Mouse (Mus musculus): ENCODE measurements at regions not wholly inside any gene's neighbourhood (a gene's known extent, or its start where the extent isn't known, plus 50 kb on each side); places are given as distances from the start of the nearest gene placed in this dataset.

DNA sequence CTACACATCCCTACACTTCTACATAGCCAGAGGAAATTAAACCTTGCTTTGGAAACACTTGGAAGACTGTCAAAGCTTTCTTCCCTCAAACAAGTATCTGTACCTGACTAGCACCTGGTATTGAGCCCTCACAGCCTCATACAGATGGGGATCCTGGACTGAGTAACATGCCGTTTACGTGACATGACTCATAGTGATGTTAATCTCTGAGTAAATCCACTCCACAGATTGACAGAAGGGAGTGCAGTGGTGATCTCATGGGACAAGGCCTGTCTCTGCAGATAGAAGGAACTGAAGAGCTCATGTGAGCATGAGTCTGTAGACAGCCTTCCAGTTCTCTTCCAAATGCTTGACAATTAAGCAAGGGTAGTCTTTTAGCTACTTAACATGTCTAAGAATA is 141.8 kb upstream of the Ccnd2 start:
- intact Hi-C loops (cut with DNase I) = no loop called here
- no peak for DNase-seq

DNA sequence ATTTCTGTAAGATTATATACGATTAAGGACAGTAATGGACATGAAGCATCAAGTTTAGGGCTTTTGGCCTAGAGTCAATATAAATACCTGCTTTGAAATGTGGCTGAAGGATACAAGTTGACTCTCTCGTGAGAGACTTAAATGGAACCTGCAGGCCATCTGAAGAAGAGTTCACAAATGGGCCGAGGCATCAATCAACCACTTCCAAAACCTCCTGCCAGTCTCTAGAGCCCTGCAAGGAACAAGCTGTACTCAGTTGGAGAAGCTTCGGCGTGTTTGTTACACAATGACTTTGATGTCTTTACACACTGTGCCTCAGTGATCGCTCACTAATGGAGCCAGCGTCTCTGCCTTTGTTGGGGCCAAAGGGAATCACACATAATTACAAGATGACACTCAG is 146.1 kb upstream of the Ccnd2 start:
- no peak for DNase-seq
- intact Hi-C loops (cut with DNase I) = no loop called here

DNA sequence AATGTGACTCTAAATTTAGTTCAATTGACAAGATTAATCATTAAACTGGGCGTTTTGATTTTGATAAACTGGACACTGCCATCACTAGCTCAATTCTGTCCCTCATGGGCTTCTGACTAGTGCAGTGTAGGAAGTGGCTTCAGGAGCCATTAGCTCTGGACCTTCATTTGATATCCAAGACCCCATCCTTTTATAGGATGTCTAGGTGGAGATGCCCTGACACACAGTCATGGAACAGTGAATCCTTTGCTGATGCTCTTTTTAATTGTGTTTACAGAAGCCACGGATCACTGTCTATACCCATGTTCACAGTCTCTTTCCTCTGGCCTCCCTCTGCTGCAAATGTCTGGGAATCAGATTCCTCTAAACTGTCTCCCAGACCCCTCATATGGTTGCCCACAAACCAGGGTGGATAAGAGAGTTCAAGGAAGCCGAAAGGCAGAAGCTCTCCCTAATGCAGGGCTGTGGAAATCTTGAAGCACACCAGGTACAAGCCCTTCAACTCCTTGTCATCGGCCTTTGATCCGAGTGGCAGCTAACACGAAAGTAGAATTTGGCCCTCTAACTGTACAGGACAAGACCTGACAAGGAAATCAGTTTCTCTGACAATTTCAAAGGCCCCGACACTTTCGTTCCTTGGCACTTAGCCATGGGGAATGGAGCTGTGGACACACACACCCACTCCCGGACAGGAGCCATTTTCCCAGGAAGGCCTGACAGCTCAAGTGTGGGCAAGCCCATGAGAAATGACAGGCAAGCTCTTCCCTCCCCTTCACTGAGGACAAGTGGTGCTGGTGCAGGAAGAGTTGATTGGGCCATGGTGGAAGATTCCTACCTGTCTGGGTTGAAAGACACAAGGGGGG is 135.2 kb upstream of the Parp11 start:
- DNase-seq = no peak
- intact Hi-C loops (cut with DNase I) = no loop called here

DNA sequence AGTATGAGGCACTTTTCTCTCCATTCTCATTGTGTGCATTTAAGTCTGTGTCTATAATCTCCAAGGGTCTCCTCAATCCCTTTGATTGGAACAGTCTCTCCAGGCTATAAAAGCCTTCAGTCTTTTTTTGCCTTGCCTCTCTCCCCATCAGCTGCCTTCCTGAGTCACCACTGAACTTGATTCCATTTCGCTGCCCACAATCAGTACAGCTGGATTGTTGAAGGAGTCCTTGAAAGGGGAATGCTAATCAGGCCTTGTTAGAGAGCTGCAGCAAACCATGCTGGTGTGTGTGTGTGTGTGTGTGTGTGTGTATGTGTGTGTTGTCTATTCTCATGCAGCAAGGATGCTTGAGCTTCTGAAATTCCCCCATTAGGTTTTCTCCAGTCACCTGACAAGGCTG is 129.3 kb upstream of the Parp11 start:
- intact Hi-C loops (cut with DNase I) = no loop called here
- no peak for DNase-seq

DNA sequence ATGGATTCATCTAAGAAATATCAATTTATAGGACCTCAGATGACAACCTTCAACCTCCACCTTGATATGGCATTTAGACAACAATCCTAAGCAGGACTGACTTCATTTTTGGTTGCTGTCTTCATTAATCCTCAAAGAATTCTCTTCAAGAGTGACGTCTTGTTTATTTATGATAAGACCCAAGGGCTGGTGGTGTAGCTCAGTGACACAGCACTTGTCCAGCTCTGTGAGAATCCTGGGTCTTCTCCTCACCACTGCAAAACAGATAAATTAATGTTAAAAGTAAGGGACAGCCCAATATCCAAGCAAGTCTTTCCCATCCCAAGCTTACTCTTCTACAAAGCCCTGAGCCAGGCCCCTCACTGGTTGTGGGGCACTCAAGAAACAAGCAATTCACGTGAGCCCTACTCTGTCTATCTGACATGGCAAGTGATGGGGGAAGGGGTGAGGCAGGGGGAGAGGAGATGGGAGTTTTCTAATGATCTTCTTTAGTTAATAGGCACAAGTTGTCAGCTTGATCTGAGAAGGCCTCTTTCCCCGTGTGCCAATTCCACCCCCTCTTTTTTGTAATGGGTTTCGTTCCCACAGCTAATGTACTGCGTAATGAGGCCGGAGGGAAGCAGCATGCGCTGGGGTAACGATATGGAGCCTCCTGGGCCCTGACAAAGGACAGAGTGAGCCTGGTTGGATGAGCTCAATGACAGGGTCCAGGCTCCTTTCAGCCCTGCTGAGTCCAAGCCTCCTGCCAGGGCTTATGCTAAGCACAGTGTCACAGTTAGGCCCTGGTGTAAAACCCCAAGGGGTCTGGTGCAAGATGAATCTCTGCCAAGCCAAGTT is 127.7 kb upstream of the Parp11 start:
- intact Hi-C loops (cut with DNase I) = no loop called here
- no peak for DNase-seq

DNA sequence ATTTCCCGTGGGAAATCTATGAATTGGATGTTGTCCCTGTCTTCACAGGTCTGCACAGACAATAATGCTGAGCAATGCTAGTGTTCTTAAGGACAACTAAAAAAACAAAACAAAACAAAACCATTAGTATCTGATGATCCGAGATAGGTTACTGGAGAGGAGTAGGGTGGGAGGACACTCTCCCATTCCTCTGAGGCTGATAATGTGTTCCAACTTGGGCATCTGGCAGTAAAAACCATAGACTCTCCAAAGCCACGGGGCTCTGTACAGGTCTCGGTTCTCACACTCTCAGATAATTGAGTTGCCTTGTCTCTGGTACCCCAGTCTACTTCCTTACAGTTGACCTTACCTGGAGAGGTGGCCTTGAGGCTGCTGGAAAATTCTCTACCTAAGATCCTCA is 126.0 kb upstream of the Parp11 start:
- intact Hi-C loops (cut with DNase I) = no loop called here
- no peak for DNase-seq

DNA sequence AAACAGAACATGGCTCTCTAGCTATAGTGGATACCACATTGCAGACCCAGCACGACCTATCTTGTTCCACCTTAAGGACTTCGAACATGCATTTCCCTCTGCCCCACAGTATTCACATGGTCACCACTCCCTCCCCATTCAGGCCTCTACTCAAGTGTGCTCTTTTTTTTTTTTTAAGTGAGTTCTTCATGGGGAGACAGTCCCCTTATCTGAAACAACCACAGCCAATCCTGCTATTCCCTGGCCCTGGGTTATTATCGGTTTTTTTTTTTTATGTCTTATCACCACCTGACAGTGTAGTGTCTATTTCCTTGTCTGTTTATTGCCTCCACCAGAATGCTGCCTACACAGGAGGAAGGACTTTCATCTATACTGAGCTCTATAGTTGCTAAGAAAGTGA is 125.6 kb upstream of the Parp11 start:
- no peak for DNase-seq
- intact Hi-C loops (cut with DNase I) = no loop called here

DNA sequence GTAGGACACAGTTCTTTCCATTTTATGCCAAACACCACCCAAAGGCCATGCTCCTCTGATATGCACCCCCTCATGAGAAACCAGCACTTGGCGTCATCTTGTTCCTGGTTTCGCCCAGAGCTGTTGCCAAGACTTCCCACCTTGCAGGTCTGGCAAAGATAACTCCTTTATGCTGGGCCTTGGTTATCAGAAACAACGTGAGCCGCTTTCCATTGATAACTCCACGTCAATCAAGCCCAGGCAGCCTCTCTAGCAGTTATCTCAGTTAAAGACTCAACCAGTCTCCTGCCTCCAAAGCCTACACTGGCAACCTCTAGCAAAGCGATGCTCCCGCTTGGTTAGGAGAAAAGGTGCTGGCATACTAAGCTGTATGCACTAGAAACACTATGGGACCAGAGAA is 124.2 kb upstream of the Parp11 start:
- intact Hi-C loops (cut with DNase I) = no loop called here
- no peak for DNase-seq

DNA sequence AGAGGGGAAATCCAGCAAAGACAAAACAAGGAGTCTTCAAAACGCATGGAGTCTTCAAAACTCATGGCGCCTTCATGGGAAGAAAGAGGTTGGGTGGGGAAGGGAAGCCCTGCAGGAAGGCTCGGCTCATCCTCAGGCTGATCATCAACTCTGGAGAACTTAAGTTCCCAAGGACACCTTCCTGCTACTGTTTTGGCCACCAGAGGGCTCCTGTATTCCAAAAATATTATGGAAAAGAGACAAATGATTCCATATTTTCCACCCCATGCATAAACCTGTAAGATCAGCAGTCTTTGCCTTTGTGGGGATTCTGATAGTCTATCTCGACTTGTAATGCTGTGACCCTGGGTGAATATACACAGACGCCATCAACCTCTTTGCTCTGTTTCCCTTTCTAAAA is 121.7 kb upstream of the Parp11 start:
- intact Hi-C loops (cut with DNase I) = loop anchor here (1.0 kb wide), 3 partner anchors 34 to 178 kb away; partner anchors contain the start of gene Parp11
- peak; percentile 71 to 80 for DNase-seq

DNA sequence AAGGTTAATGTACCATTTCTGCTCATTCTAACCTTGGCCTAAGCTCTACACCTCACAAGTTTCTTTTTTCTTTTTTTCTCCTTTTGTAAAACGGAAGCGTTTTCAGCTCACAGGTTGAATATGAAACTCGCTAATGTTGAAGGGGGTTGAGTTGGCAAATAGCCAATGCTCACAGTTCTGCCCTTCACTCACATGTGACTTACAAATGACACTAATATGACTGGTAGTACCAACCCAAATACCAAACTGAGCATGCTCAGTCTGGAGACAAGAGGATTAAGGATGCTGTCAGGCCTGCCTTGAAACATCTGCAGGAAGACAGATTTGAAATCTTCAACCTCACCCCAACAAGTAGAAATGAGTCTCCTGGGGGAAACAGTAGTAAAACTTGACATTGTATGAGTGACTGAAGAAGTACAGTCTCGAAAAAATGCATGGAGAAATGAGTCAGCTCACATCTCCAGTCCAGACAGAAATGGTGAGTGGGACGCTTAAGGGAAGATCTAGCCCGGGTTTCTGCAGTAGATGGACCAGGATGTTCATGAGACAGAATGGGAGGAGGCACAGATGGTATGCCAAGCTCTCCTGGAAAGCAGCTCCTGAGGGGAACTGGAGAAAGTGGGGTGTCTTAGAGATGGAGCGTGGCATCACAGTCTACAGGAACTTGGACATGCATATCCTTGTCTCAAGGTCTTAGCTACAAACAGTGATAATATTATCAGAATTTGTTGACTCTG is 120.9 kb upstream of the Parp11 start:
- intact Hi-C loops (cut with DNase I) = loop anchor here (1.0 kb wide), 3 partner anchors 34 to 178 kb away; partner anchors contain the start of gene Parp11
- no peak for DNase-seq

DNA sequence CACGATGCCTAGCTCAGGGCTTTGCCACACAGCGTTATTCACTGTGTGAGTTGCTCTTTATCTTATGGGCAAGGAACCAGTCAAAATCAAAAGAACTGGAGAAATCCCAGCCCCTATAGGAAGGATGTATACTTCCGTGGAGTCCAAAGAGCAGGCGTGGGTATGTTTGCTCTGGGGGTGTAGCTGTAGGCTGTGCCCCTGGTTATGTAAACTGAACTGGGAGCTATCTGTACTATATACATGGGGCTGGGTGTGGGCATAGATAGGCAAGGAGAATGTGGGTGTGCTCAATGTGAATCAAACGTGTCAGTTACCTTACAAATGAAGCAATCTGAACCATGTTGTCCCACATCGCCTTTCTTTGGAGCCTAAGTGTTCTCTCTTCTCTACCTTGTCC is 120.3 kb upstream of the Parp11 start:
- no peak for DNase-seq
- intact Hi-C loops (cut with DNase I) = no loop called here

DNA sequence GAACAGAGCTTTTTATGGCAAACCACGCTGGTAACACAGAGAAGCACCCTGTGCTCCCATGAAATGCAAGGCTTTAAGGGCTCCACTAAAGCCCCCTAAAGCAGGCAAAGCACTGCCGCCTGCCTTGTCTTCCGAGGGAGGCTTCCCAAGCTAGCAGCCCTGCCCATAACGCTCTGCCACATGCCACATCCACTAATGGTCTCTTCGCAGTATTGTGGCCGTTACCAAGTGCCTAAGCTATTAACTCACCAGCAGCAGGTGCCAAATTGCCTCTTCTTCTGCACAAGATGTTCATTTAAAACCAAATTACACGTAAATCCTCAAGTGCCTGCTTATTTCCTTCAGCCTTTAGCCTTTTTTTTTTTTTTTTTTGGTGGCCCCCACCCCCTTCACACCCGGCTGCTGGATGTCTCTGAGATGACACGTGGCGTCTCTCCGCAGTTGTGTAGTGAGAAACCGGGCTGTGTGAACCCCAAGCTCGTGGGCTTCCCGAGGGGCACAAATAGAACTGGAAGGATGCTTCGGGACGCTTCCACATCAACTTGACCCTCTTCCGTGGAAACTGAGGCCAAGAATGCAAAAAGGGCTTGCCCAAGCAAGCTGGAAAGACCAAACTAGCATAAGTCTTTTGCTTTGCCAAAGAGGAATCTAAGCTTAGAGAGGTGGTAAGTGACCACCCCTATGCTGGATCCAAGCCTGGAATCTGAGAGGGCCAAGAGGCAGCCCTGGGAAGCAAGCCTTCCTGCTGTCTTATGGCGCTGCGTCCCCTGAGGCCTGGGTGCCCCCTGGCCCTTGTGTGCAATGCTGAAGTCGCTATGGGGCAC is 117.2 kb upstream of the Parp11 start:
- DNase-seq = peak; percentile 27 to 43
- intact Hi-C loops (cut with DNase I) = loop anchor here (2.0 kb wide), 1 partner anchor 123 kb away; no protein-coding TSS in a partner anchor

DNA sequence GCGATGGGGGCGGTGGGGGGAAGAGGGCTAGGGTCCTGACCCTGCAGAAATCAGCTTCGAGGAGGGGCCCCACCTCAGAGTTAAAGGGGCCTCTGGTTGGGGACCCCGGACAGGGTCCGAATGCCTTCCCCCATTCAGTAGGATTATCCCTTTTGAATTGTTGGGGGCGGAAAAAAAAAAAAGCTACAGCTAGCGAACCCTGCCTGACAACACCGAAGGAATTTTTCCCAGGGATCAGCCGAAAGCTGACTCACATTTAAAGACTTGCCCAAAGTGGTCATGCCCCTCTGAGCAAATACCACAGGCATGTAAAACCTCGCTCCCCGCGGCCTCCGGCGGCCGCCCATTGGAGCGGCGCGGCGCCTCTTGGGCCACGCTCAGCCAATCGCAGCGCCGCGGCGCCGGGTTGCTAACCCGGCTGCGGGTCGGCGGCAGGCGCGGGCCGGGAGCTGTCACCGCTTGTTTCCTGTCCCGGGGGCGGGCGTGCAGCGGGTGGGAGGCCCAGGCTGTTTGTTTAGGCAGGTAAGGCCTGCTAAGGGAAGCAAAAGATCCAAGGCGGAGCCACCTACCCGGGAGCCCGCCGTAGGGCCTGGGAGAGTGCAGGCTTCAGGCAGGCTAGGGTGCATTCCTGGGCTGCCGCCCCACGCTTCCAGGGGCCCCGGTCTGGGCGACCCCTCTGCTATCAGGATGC is 116.5 kb upstream of the Parp11 start:
- intact Hi-C loops (cut with DNase I) = no loop called here
- peak; percentile 87 to 91 for DNase-seq

DNA sequence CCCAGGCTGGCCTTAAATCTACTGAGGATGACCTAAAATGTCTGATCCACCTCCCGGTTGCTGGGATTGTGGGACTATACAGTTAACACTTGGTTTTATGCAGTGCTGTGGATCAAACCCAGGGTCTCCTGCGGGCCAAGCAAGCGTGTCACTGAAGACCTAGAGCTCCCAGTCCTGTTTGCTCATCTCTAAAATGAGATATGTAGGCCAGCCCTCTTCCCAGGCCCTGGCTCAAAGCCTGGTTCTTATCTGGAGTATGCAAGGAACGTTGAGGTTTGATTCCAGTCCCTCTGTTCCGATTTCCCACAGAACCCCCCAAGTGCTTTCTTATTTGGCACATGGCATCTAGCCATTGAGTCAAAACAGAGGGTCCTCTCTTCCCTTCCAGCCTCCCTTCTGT is 115.5 kb upstream of the Parp11 start:
- intact Hi-C loops (cut with DNase I) = no loop called here
- DNase-seq = peak; percentile 58 to 68

DNA sequence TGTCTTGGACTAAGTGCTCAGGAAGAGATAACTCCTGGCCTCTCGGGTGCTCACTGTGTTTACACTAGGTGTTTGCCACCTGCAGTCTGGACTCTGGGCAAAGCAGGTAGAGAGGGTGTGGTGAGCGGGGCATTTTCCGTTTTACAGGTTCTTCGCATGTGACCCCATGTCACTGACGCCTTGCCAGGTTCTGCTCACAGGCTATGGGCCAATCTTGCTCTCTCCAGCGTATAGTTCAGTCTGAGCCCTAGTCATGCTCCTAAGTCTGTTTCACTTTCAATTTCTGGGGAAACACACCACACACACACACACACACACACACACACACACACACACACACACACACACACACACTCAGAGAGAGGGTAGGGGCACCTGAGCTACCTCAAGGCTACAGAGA is 112.4 kb upstream of the Parp11 start:
- no peak for DNase-seq
- intact Hi-C loops (cut with DNase I) = no loop called here

DNA sequence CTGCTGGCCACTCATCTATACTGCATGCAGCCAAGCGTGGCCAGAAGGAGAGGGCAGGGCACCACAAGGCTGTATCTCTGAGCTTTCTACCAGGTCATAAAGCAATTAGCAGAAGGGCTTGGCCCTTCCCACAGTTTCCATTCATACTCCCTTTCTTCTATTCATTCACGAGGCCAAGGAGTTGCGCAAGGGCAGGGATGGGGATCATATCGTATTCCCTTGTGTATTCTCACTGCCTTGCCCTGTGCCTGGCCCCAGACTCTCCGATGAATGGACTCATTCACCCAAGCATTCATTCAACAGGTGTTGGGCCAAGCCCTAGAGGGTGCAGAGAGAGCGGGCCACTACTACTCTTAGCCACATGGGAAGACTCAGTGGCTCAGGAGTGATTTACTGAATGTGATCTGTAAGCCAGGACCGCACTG is 111.2 kb upstream of the Parp11 start:
- intact Hi-C loops (cut with DNase I) = no loop called here
- no peak for DNase-seq

DNA sequence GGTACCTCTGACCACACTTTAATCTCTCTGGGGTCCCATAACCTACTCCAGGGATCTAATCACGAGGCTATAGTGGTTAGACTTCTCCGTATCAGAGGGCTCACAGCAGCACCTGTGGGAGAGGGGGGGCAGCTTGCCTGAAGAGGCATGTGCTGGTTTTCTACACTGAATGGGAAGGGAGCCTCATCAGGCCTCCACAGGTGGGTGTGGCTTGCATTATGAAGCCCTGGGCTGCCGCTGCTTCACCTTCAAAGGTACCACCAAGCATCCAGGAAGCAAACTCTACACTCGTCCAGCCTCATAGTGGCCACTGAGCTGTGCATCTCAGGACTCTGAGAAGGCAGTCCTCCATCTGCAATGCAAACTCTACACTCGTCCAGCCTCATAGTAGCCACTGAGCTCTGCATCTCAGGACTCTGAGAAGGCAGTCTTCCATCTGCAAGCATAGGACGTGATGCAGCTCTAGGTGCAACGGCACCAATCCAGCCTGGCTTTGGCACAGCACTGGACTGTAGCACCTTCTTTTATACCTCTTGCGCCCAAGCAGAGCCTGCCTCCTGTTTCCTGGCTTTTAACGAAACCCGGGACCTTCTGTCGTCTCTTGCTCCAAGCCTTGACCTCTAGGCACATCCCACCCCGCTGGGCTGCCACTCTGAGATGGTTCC is 110.5 kb upstream of the Parp11 start:
- DNase-seq = no peak
- intact Hi-C loops (cut with DNase I) = no loop called here

DNA sequence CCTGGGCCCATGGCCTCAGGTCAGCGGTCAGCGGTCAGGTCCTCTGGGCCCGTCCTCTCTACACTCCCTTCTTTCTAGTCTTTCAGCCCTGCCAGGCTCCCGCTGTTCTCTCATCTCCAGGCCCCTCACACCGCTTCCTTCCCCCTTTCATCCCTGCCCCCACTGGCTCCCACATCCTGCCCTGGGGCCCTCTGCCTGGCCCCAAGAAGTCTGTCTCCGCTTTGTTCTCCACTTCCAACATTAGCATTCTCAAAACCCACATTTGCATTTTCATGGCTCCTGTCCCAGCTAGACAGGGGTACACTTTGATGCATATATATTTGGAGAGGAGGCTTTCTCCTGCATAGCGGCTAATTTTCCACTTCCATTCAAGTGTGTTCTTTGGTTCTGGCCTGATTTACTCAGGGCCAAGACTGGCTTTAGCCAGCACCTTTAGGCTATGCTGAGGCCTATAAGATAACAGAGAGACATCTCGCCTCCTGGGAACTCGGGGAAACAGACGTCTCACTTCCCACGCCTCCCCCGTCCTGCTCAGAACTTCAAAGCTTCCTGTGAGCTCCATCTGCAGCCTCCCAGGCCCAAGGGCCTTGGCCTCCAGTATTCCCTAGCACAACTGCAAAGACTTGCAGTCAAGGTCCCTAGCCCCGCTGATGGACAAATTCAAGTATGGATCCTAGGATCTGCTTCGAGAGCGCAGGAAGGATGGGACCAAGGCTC is 109.8 kb upstream of the Parp11 start:
- DNase-seq = no peak
- intact Hi-C loops (cut with DNase I) = no loop called here

Data from heart, postnatal 10 days (tissue).